Mouse (Mus musculus) thymus, adult 2 months (tissue): ENCODE results near the gene Zfp668.
A peak's percentile ranks its signal among the peaks of the same experiment; 100 is the strongest.

Experiments
- CTCF ChIP-seq: fragments of 200-500 bp; IDR thresholded peaks from 2 replicates; pipeline ENCODE4 v1.5.1; 2012; ENCODE audit warnings: mild to moderate bottlenecking, control low read depth, low read length, moderate library complexity, borderline replicate concordance; ENCODE audit not compliant: control insufficient read depth, poor library complexity, insufficient read depth; ENCODE audit errors: extremely low read depth
- POLR2A ChIP-seq: fragments of 200-500 bp; IDR thresholded peaks from 2 replicates; pipeline ENCODE4 v1.6.1; 2012; ENCODE audit warnings: mild to moderate bottlenecking, low read length, control low read depth, moderate library complexity; ENCODE audit not compliant: control insufficient read depth, poor library complexity, insufficient read depth; ENCODE audit errors: extremely low read depth

- TF ChIP-seq POLR2A (peak; percentile 72), CTCF (peak; percentile 45; the same call in 1 of the 2 replicates)
Observed at GRCm38 (mm10) chr7:127912190-127912871, 35.7 kb upstream of the Zfp668 start, which contains the start of gene Kat8.
